Mouse (Mus musculus) myocyte (in vitro differentiated cells): ENCODE results near the gene Apold1.

Experiments
- CEBPB ChIP-seq: IDR thresholded peaks from 2 replicates; pipeline ENCODE4 v1.6.1; 2011; ENCODE audit warnings: mild to moderate bottlenecking, moderate library complexity; ENCODE audit not compliant: poor library complexity, insufficient read depth, severe bottlenecking
- POLR2A ChIP-seq: IDR thresholded peaks from one replicate; pipeline ENCODE4 v1.6.1; 2011; ENCODE audit warnings: low read depth, mild to moderate bottlenecking, control low read depth, moderate library complexity; ENCODE audit not compliant: insufficient read length
- POLR2AphosphoS2 ChIP-seq: IDR thresholded peaks from one replicate; pipeline ENCODE4 v1.6.1; 2011; ENCODE audit warnings: low read depth, control low read depth; ENCODE audit not compliant: insufficient read length
- TCF12 ChIP-seq: IDR thresholded peaks from one replicate; pipeline ENCODE4 v1.6.1; 2011; ENCODE audit warnings: mild to moderate bottlenecking, control low read depth; ENCODE audit not compliant: poor library complexity, insufficient read depth, severe bottlenecking
- USF1 ChIP-seq: IDR thresholded peaks from one replicate; pipeline ENCODE4 v1.6.1; 2011; ENCODE audit warnings: low read depth, mild to moderate bottlenecking, control low read depth, moderate library complexity

GRCm38 (mm10) chr6:134943759-134944407, 37.6 kb upstream of the Apold1 start:
- no peak for TF ChIP-seq POLR2A
- TF ChIP-seq USF1 = peak; percentile 60
- TF ChIP-seq CEBPB = no peak
- no peak for TF ChIP-seq POLR2AphosphoS2
- no peak for TF ChIP-seq TCF12
